Mouse (Mus musculus): ENCODE data around the gene Rab29. TPM values are rescaled to one million over a fixed set of nuclear protein-coding genes. Genes with fewer than 3 reads are reported as not detected.
A peak's percentile ranks its signal among the peaks of the same experiment; 100 is the strongest.
"Not testable (repeated sequence)": the region's sequence is repeated elsewhere in the genome, so short reads cannot be mapped to it uniquely, and the experiment has no call there.

Gene Rab29
- total RNA-seq (2021), result 14.7 and 19.1 TPM in 2 replicates
- long read RNA-seq, experiment 1, transcript Rab29-202 (5 exons, 1,202 nt), result major isoform, 16 of 21 reads
- long read RNA-seq, experiment 1, partial matches to known transcripts, result 0 of 21 reads
- long read RNA-seq, experiment 1, other reads (novel, unspliced or antisense), result 1 of 21 reads
- long read RNA-seq, experiment 2, transcript Rab29-202 (5 exons, 1,202 nt), result major isoform, 12 of 19 reads
- long read RNA-seq, experiment 2, transcript Rab29-201 (6 exons, 1,226 nt), result minor isoform, 5 of 19 reads
- long read RNA-seq, experiment 2, partial matches to known transcripts, result 0 of 19 reads
- long read RNA-seq, experiment 2, other reads (novel, unspliced or antisense), result 2 of 19 reads

DNA sequence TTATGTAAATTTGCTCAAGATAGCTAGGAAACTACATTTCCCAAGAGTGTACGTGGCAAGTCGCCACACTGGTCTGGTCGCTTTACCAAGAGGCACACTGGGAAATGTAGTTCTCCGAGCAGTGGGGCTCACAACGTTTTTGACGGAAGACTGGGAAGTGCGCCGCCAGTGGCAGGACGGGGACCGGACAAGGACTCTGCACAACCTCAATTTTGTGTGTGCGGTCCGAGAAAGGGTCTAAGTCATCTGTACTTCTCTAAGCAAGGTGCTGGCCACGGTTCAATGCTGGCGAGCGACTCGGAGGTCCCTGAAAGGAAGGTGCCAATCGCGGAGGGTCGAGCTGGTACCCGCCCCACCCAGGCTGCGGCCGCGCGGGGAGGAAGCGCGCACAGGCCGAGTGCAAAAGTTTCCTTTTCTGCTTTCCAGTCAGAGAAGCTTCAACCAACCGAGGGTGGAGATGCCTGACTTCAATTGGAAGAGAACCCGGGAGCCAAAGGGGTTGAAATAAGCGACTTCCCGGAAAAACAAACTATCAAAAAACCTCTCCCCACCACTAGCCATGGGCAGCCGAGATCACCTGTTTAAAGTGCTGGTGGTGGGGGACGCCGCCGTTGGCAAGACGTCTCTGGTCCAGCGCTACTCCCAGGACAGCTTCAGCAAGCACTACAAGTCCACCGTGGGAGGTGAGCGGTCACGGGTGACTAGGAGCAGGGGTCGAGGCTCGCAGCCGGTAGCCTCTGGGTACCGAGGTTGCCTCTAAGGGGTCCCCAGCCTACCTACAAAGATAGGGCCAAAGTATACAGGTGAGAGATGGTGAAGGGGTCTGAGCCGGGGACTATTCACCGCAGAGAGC lies at the start of gene Rab29:
Rab29 (plus strand) TSS at position 132 of the 853 bp plus-strand sequence.
- DNase-seq, result peak; percentile 94

DNA sequence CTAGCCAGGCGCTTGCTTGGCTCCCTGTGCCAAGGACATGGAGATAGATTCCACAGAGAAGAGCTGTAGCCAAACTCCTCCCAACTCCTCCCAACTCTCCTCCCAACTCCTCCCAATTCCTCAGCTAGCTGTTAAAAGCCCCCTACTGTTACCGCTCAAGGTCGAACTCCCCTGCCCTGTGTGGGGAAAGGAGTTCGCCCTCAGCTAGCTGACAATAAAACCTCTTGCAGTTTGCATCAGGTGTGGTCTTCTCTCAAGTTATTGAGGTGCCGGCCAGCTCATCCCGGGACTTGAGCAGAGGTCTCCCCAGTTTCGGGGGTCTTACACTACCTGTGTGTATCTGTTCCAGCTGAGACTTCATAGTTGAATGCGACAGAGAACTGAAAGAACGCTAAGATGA lies 46.7 kb upstream of the Rab29 start:
- DNase-seq, result not testable (repeated sequence)

DNA sequence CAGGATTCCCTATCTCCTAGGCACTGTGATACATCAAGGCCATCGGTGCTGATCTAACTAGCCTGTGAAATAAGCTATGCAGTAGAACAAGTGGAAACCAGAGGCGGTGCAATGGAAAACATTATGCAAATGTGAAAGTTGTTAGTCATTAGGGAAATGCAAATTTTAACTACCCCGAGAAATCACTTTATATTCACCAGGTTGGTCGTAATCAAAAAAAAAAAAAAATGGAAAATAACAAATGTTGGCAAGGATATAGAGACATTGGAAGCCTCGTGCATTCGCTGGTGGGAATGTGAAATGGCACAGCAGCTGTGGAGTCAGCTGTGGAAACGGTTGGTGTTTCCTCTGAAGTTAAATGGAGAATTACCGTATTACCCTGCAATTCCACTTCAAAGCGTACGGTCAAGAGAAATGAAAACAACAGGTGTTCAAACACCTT lies 46.1 kb upstream of the Rab29 start:
- DNase-seq, result no peak

DNA sequence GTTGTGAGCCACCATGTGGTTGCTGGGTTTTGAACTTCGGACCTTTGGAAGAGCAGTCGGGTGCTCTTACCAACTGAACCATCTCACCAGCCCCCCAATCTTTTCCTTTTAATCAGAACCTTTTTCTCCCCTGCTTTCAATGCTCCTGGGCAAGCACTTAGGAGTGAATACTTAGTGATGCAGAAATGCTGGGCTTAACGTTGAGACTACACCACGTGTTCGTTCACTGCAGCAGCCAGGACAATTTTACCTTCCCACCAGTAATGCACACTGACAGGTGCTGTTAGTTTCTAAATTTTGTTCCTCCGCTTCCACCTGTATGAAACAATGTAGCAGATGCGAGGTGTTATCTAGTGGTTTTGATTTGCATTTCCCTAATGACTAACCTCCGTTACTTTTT lies 44.7 kb upstream of the Rab29 start:
- no peak for DNase-seq

DNA sequence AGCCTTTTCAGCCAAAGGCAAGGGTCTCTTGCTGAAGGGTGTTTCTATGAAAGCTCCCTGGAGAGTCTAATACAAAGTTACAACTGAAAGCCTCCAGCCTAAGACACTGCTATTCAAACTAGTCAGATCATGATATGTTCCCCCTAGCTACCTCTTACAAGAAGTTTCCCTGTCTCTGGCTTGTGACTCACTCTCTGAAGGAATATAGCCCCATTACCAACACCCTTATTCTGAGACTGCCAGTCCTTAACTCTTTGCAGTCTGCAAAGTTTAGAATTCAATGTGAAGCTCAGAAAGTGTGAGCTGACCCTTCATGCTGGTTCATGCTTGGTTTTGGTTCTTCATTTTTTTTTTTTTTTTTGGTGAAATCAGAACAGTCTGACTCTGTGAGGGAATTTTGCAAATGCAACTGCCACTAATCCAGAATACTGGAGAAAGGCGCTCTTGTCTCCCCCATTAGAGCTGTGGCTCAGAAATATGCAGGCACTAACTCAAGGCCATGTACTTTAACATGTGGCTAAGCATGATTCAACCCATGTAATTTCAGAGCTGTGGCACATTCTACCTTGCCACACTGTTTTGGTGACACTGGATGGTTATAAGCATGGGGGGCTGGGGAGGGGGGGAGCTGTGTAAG lies 44.0 kb upstream of the Rab29 start:
- DNase-seq, result no peak

DNA sequence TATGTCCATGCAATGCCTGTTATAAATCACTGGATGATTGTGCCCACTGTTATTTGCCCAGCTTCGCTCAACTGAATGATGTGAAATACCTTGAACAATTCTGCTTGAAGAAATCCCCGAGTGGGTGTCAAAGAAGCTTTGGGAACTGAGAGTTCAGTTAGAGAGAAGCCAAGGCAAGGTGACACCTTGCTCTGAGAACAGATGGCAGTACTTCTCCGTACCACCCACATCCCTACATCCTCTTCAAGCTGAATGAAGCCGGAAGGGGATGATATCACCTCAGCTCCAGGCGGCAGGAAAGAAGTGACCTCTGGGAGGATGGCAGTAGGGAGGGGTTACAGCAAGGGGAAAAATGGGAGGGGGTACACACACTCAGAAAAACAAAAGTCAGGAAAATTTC lies 43.5 kb upstream of the Rab29 start:
- DNase-seq, result no peak

DNA sequence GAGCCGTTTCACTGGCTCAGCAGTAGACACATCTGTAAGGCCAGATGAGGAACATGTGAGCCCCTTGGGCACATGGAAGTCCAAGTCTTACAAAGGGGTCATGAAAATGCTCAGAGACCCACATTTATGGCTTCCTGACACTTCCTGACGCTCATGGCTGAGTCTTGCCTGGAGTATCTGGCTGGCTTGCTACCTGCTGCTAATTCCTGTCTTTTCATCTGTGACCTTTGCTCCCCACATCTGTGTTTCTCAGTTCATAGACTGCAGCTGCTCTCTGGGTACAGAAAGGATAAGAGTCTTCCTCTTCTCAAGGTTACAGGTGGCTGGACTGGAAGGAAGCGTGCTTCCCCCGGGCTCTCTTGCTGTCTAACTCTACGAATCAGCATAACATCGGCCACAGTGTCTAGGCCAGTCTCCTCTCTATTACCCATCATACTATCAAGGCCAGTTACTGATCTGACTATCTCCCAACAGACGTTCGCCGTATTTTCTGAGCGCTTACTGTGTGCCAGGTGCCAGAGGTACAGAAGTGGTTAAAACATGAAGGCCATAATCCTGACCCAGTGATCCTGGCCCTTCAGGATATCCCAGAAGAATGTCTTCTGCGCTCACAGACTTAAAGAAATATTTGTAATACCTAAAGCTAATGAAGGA lies 42.4 kb upstream of the Rab29 start:
- DNase-seq, result no peak

DNA sequence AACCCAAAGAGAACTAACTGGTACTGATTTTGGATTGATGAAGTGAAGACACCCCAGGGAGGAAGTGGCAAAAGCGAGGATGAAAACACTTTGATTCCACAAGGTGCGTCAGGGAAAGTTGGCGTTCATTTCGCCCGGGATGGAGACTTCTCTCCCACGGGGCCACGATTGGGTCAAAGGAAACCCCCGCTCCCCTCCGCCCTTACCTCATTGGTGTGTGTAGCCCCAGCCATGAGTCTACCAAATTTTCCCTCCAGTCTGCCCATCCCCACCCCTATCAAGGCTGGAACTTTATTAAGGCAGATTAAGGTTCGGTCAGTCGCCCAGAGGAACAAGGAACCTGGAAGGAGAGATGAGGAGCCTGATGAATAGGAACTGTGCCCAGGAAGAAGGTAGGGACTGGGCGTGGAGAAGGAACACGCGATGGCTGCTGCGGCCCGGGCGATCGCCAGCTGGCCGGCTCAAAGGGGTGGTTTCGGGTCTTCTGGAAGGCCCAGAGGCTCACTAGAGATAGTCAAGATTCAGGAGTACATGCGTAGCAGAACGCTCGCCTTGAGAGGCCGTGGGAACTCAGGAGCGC lies 39.7 kb upstream of the Rab29 start, which contains the start of gene Slc41a1:
Slc41a1 (plus strand) TSS at position 287 of the 580 bp plus-strand sequence.
- no peak for DNase-seq

DNA sequence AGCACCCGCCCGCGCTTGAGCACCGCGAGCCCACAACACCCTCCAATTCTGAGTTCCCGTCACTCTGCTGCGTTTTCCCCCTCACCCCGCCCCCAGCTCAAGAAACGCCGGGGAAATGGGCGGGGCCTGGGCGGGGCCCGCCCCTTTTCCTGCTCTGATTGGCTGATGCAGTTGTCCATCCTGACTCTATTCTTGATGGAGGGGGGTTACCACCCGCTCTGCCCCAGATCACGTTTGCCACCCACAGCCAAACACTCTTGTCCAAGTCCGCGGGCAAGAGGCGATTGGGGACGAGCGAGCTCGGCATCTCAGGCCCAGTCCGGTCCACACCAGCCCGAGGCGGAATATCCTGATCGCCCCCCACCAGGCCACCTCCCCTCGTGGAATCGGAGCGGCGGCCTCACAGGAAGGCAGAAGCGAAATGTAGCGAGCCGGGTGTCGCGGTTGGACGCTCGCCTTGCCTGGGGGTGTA lies 39.2 kb upstream of the Rab29 start:
- DNase-seq, result peak; percentile 97

DNA sequence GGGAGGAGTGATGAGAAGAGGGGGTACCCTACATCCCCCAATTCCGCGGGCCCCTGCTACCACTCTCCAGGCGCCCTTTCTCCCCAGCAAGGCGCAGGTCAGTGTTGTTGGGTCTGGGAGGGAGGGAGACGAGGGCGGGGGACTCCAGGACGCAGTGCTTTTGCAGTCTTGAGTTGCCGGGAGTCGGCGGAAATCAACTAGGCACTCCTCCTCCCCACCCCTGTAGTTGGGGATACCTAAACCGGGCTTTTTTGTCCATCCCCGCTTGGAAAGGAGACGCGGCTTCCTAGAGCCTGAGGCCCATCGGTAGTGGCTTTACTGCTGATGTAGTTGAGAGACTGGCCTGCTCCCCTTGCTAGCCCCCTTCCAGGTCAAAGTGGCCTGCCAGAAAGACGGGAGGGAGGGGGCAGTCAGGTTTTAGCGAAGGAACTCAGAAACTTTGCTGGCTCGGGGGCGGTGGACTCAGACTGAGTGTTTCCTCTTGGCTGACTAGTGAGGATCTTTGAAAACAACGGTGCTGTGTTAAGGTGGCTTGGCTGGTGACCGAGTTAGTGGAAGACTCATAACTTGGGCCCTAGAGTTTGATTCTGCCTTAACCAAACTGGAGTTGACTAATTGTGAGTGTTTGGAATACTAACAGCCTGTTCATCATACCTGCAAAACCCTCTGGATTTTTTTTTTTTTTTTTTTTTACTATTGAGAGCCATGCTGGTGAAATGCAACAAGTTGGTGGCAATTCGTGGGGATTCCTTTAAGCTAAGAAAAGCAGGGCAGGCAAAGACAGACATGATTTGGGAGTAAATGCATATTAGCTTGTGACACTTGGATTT lies 38.5 kb upstream of the Rab29 start:
- no peak for DNase-seq

DNA sequence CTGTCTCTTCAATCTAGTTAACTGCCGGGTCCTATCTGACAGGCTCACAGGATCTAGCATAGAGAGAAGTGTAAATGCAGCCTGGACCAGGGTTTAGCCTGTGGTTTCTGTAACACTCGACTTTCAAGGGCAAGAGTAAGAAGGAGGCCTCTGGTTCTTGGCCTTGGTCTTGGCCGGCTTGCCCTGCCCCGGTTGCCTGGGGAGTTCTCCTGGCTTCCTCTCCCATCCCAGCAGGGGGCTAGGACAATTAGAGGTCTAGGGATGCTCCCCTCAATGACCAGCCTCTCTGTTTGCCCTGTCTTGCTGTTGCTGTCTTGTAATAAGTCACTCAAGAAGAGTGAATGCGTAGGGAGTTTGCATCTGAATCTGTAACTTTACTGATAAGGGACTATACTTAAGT lies 37.7 kb upstream of the Rab29 start:
- DNase-seq, result no peak

DNA sequence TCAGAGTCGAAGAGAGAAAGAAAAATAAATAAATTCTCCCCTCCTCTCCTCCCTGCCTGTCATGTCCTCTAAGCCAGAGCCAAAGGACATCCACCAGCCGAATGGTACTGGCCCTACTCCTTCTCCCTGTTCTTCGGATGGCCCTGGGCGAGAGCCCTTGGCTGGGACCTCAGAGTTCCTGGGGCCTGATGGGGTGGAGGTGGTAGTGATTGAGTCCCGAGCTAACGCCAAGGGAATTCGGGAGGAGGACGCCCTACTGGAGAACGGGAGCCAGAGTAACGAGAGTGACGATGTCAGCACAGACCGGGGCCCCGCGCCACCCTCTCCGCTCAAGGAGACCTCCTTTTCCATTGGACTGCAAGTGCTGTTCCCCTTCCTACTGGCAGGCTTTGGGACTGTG lies 36.5 kb upstream of the Rab29 start:
- DNase-seq, result no peak

DNA sequence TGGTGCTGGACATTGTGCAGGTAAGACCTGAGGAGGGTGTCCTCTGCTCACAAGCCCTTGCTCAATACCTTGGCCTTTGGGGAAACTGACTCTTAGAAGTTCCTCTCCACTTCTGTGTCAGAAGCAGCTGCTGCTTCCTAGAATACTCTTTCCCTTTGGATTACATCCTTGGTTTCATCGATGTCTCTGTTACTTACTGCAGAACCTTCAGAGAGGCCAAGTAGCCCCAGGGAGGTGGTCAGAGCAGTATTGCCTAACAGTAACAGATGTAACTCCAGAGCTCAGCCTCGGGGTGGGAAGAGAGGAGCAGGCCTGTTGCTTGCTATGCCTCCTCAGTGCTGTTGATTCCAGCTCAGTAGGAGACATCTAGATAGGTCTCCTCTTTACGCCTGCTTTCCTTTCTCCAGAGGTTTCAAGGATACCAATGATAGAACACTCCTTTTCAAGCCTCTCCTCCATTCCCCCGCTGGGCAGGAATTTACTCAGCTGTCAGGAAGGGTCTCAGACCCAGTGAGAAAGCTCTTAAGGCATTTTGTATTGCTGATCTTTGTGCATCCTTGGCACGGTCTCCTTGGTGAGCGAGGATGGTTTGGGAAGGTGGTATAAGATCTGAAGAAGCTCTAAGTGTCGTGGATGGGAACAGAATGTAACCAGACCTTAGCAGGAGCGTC lies 35.9 kb upstream of the Rab29 start:
- DNase-seq, result no peak

DNA sequence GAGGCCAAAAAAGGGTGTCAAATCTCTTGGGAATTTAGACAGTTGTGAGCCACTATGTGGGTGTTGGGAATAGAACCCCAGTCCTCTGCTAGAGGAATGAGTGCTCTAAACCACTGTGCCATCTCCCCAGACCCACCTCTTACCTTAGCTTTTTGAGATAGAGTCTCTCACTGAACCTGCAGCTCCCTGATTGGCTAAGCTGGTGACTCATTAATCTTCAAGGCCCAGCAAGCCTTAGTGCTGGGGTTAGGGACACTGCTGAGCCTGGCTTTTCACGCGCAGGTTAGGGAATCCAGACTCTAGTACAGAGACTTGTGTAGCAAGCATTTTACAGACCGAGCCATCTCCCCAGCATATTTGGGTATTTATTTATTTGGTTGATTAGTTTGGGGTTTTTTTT lies 30.0 kb upstream of the Rab29 start:
- no peak for DNase-seq

DNA sequence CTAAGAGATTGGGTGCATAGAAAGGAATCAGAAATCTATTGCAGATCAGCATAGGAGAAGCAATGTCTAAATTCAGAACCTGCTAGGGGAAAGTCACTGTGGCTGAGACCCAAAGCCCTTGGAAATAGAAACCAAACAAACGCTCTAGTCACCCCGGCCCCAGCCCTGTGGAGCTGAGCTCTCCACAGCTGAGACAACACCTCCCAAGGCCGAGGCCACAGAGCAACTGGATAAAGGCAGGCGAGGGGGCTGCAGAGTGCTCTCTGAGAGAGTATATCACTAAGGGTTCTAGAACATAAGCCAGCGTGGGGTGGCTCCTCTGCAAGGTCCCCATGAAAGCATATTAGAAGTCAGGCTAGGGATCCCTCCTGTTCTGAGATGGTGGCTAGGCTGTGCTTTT lies 28.5 kb upstream of the Rab29 start:
- peak; percentile 79 for DNase-seq

DNA sequence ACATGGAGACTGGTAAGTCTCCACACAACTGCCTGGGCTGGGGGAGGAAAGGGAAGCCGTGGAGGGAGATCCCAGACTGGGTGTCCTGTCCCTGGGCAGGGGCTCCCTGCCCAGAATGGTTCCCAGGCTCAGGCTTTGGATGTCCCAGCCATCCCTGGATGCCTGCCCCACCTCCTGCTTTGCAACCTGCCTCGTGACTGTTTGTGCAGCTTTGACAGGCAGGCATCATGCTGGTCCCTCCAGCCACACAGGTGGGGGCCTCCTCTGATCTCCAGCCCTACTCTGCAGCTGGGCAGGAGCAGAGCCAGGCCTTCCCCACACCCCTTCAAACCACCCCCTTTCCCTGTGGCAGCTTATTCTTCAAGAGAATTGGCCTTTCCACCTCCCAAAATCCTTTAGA lies 27.7 kb upstream of the Rab29 start:
- DNase-seq, result no peak

DNA sequence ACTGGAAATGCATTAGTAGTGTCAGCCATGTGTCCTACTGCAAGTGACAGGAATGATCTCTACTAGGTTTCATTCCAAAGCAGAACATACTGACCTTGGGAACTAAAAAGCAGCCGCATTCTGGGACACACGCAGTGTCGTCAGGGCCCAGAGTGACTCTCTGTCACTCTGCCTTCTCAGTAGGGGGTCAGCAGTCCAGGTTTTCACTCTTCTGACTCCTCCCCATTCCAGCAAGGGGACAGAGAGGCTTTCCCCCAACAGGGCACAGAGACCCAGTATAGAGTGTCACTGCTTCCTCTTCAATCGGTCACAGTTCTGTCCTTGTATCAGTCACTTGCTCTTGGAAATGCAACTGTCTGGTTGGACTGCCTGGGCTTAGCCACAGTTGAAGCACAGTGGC lies 24.8 kb upstream of the Rab29 start:
- DNase-seq, result peak; percentile 41

DNA sequence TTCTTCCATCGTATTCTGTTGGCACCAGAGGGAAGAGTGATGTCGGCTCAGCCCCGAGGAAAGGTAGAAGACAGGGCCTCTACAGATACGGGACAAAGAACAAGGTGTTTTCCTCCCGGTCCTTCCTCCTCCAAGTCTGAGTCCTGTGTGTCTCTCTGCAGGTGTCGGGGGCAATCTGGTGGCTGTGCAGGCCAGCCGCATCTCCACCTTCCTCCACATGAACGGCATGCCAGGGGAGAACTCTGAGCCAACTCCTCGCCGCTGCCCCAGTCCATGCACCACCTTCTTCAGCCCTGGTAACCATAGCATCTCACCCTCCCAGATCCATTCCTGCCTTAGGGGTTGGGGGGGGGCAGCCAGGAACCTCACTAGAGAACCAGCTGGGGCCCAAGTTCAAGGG lies 23.3 kb upstream of the Rab29 start:
- no peak for DNase-seq

DNA sequence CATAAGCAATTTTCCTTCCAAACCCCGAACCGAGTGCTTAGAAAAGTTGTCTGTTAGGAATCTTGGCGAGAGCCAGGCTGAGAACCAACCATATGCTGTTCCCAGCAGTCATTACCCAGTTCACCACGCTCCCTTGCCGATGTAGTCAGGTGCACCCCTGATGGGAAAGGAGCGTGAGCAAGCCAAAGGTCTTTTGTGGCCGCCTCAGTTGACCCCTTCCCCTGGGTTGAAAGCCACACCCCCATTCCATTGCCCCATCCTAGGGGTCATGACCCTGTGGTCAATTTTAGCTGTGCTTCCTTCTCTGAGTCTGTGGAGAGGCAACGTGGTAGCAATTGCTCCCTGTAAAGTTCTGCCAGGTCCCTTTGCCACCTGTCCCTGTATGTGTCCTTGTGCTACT lies 22.1 kb upstream of the Rab29 start:
- no peak for DNase-seq

DNA sequence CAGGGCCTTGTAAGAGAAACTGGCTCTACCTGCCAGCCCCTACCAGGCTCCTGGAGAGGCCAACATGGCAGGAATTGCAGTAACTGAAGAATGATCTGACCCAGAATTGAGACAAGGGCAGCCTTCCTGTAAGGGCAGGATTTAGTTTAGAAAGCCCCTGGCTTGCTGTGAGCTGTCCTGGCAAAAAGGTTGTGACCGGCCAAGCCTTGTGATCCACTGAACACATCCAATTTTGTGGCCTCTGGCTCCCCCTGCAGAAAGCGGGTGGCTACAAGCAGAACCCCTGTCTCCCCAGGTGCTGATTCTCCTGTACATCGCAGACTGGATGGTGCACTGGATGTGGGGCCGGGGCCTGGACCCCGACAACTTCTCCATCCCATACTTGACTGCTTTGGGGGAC lies 20.8 kb upstream of the Rab29 start:
- DNase-seq, result peak; percentile 81
